Mouse (Mus musculus): ENCODE data around the gene Ncdn.

DNA sequence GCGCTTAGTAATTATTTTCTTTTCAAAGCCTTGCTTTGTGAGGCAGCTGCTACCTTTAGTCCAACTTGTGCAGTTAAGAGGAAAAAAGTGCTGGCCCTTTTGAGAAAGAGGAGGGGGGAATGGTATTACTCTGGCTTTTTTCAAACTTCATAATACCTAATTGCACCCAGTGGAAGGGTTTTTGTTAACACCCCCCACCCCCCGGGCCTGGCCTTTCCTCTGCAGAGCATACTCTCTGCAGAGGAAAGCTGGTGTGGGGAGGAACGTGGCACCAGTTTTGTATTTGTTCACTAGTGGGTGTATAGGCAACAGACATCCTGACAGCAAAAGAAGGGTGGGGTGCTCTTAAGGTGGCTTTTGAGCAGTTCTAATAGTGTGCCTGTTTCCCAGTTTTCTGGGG lies 28.6 kb upstream of the Ncdn start:
- no peak for TF ChIP-seq CTCF (IDR thresholded peaks at IDR 0.05; ENCODE audit: control insufficient read depth, insufficient read depth, insufficient replicate concordance, low read depth, low read length)
- no peak for TF ChIP-seq POLR2A (IDR thresholded peaks at IDR 0.05; ENCODE audit: control insufficient read depth, low read depth, low read length)
